Mouse (Mus musculus) MEL (cell line): ENCODE measurements at regions not wholly inside any gene's neighbourhood (a gene's known extent, or its start where the extent isn't known, plus 50 kb on each side); places are given as distances from the start of the nearest gene placed in this dataset.

Experiments
- CHD1 ChIP-seq: IDR thresholded peaks from 2 replicates; pipeline ENCODE4 v1.6.1; 2012; ENCODE audit warnings: low read depth, mild to moderate bottlenecking, inconsistent platforms, low read length, improper control_type of control experiment
- CTCF ChIP-seq, 3 experiments: IDR thresholded peaks in 2 of 3; conservative IDR thresholded peaks in 1 of 3; 2 replicates each; pipeline ENCODE4 v1.5.1; 2011 to 2012; ENCODE audit warnings: low read length in 3 of 3, low read depth in 2 of 3, mild to moderate bottlenecking in 2 of 3, improper control_type of control experiment in 1 of 3, inconsistent platforms in 1 of 3, mixed read lengths in 1 of 3, moderate library complexity in 1 of 3; ENCODE audit not compliant: control insufficient read depth in 1 of 3, insufficient read depth in 1 of 3, poor library complexity in 1 of 3, severe bottlenecking in 1 of 3
- EP300 ChIP-seq, 2 experiments: IDR thresholded peaks; 2 replicates each; pipeline ENCODE4 v1.6.1; 2011; ENCODE audit warnings: improper control_type of control experiment in 2 of 2, low read length in 2 of 2, low read depth in 1 of 2, mild to moderate bottlenecking in 1 of 2
- ETS1 ChIP-seq: IDR thresholded peaks from 2 replicates; pipeline ENCODE4 v1.6.1; 2012; ENCODE audit warnings: low read depth, mild to moderate bottlenecking, inconsistent platforms, low read length, improper control_type of control experiment, moderate library complexity
- JUND ChIP-seq: IDR thresholded peaks from 2 replicates; pipeline ENCODE4 v1.6.1; 2011; ENCODE audit warnings: low read depth, mild to moderate bottlenecking, improper control_type of control experiment, low read length
- MAX ChIP-seq: IDR thresholded peaks from 2 replicates; pipeline ENCODE4 v1.6.1; 2011; ENCODE audit warnings: low read length, improper control_type of control experiment
- MYB ChIP-seq: IDR thresholded peaks from 2 replicates; pipeline ENCODE4 v1.6.1; 2011; ENCODE audit warnings: mild to moderate bottlenecking, low read depth, low read length, improper control_type of control experiment
- MYC ChIP-seq: IDR thresholded peaks from 2 replicates; pipeline ENCODE4 v1.6.1; 2011; ENCODE audit warnings: low read depth, mild to moderate bottlenecking, low read length, improper control_type of control experiment, moderate library complexity
- POLR2A ChIP-seq, 2 experiments: IDR thresholded peaks; 2 replicates each; pipeline ENCODE4 v1.6.1; 2011 to 2012; ENCODE audit warnings: low read length in 2 of 2, mild to moderate bottlenecking in 2 of 2, control low read depth in 1 of 2, improper control_type of control experiment in 1 of 2, low read depth in 1 of 2, moderate library complexity in 1 of 2; ENCODE audit not compliant: control insufficient read depth in 1 of 2, insufficient read depth in 1 of 2, poor library complexity in 1 of 2
- RAD21 ChIP-seq: IDR thresholded peaks from 2 replicates; pipeline ENCODE4 v1.6.1; 2011; ENCODE audit warnings: mild to moderate bottlenecking, low read depth, low read length, improper control_type of control experiment
- UBTF ChIP-seq: IDR thresholded peaks from 2 replicates; pipeline ENCODE4 v1.6.1; 2012; ENCODE audit warnings: low read depth, mild to moderate bottlenecking, inconsistent platforms, low read length, improper control_type of control experiment, moderate library complexity, borderline replicate concordance; ENCODE audit not compliant: insufficient read depth
- USF1 ChIP-seq: IDR thresholded peaks from 2 replicates; pipeline ENCODE4 v1.6.1; 2014; ENCODE audit warnings: low read depth, mild to moderate bottlenecking, inconsistent platforms, low read length, improper control_type of control experiment, moderate library complexity

DNA sequence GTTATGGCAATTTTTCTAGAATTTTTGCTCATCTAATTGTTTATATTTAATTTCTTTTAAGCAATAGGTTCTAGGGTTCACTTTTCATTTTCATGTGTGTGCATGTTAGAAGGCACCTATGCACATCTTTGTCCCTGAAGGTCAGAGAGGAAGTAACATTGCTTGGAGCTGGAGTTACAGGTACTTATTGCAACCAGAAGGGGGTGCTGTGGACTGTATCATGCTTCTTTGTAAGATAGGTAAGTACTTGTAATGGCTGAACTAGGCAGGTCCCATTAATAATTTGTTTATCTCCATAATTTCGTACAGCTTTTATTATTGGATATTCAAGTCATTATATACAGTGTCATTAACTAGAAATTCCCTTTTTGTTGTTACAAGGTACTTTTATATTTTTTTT, 238.3 kb upstream of the Ccnh start:
- no peak for TF ChIP-seq CHD1
- no peak for TF ChIP-seq MAX
- no peak for TF ChIP-seq POLR2A (IDR thresholded peaks at IDR 0.05; ENCODE audit: control insufficient read depth in 1 of 2, insufficient read depth in 1 of 2, low read depth in 1 of 2, low read length in 2 of 2, poor library complexity in 1 of 2)
- TF ChIP-seq USF1 = no peak
- no peak for TF ChIP-seq UBTF
- peak; percentile 32 to 73 (median 37); a peak in 5 of 6 replicates for TF ChIP-seq CTCF (IDR thresholded peaks at IDR 0.05 in 2 of 3, conservative IDR thresholded peaks at IDR 0.05 in 1 of 3; ENCODE audit: control insufficient read depth in 1 of 3, insufficient read depth in 1 of 3, low read depth in 2 of 3, low read length in 3 of 3, poor library complexity in 1 of 3, severe bottlenecking in 1 of 3)
- TF ChIP-seq JUND = 0 out of 2 replicates have a peak, but pooled peaks have one; percentile 3
- TF ChIP-seq RAD21 = peak; percentile 81
- no peak for TF ChIP-seq MYB
- no peak for TF ChIP-seq EP300 (IDR thresholded peaks at IDR 0.05; ENCODE audit: low read depth in 1 of 2, low read length in 2 of 2)
- no peak for TF ChIP-seq ETS1
- TF ChIP-seq MYC = no peak
